Mouse (Mus musculus) neural tube, embryonic 13.5 days (tissue): ENCODE data around the gene Zdhhc7. TPM values are rescaled to one million over a fixed set of nuclear protein-coding genes. Genes with fewer than 3 reads are reported as not detected.
A peak's percentile ranks its signal among the peaks of the same experiment; 100 is the strongest.

ENCODE experiments used
- ATAC-seq: fragments of 200-750 bp; cut with Nextera tagmentation; 2 replicates; pipeline ENCODE4 v1.8.0; 2017; ENCODE audit warnings: low read depth, mild to moderate bottlenecking, moderate TSS enrichment, moderate library complexity
- H3K27ac ChIP-seq: fragments of 300-500 bp; sonication (generic); replicated peaks from 2 replicates; pipeline ENCODE4 v1.5.1; 2015; ENCODE audit warnings: moderate library complexity, mild to moderate bottlenecking, inconsistent platforms
- H3K27me3 ChIP-seq: fragments of 300-500 bp; sonication (generic); 2 replicates; pipeline ENCODE4 v1.6.1; 2015; ENCODE audit warnings: mild to moderate bottlenecking, inconsistent platforms
- H3K36me3 ChIP-seq: fragments of 300-500 bp; sonication (generic); 2 replicates; pipeline ENCODE4 v1.6.1; 2015; ENCODE audit warnings: mild to moderate bottlenecking, inconsistent platforms
- H3K4me1 ChIP-seq: fragments of 300-500 bp; sonication (generic); replicated peaks from 2 replicates; pipeline ENCODE4 v1.6.1; 2015; ENCODE audit warnings: inconsistent platforms
- H3K4me2 ChIP-seq: fragments of 300-500 bp; sonication (generic); 2 replicates; pipeline ENCODE4 v1.6.1; 2015; ENCODE audit warnings: inconsistent platforms, mild to moderate bottlenecking, moderate library complexity
- H3K4me3 ChIP-seq: fragments of 300-500 bp; sonication (generic); 2 replicates; pipeline ENCODE4 v1.5.1; 2015; ENCODE audit warnings: mild to moderate bottlenecking, inconsistent platforms
- H3K9ac ChIP-seq: fragments of 300-500 bp; sonication (generic); 2 replicates; pipeline ENCODE4 v1.6.1; 2015; ENCODE audit warnings: moderate library complexity, mild to moderate bottlenecking, inconsistent platforms
- H3K9me3 ChIP-seq: fragments of 300-500 bp; sonication (generic); 2 replicates; pipeline ENCODE4 v1.6.1; 2016; ENCODE audit warnings: inconsistent platforms
- WGBS: fragments of 180-500 bp; shearing (Covaris S2); methylation state at CpG from one replicate; pipeline ENCODE4 v1.1.7; 2015; 5-methylcytosine and 5-hydroxymethylcytosine counted together
- polyA plus RNA-seq: library from polyadenylated mRNA; unstranded; fragments of >200 nt; fragmentation: Nextera tagmentation; extraction: Ambion mirVana; gene quantifications from 2 replicates; pipeline ENCODE4 v1.2.1, GENCODE M21; 2015

The Zdhhc7 gene
- polyA plus RNA-seq, result 30.1 and 30.4 TPM in 2 replicates

DNA sequence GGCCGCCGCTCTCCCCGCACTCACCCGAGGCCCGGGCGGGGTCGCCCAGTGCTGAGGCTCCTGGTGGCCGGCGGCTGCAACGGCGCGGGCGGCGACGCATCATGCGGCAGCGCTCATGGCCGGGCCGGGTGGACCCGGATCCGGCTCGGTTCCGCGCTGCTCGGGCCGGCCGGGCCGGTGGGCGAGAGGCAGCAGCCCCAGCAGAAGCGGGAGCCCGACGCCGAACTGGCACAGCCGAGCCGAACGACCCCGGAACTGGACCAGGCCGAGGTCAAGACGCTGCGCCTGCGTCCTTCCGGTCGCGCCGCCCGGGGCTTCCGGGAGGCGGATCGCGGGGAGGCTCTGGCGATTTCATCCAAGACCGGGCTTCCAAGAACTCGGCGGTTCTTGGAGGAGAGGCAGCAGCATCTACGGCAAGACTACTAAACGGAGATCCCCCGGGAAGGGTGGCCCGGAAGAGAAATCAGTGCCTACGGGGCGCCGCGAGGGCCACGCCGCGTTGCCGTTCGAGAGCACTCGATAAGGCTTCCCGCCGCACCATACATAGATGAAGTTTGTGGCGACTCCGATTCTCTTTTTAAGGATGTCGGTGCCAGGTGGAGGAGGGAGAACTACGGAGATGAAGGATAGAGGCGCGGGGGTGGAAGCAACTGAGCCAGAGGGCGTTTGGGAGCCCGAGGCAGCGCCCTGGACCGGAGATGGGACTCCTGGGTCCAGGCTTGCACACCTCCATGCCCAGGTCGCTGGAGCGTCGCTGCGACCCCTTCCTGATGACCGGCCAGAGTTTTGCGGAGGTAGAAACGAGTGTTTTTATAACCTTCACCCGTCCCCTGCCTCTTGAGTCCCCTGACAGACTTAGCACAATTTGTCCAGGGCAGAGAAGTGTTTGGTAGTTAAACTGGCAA, at the start of gene Zdhhc7:
Gene Zdhhc7 (minus strand): TSS at position 415 of the 905 bp plus-strand sequence.
- Histone ChIP-seq H3K27ac (peak within 1 kb of the TSS; percentile 92), H3K4me3 (peak within 1 kb of the TSS; percentile 78)

DNA sequence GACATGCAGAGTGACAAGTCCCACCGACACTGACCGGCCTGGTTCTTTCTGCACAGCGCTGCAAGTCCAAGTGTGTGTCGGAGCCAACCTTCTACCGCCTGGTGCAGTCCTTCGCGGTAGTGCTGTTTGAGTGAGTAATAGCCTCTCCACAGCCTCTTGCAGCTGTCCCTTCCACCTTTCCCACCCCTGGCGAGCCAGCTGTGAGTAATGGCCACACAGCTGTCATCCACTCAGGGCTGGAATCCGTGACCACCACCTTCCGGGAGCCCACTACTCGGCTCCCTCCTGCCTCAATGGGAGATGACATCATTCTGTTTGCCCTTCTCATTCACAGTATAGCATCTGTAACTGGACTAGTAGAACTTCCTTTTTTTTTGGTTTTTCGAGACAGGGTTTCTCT, 48.7 kb upstream of the Zdhhc7 start:
- Histone ChIP-seq H3K4me2 (no peak overlapping the region), H3K9ac (no peak overlapping the region), H3K36me3 (peaks cover 46% of the 10 kb centered on the region), H3K27ac (no peak overlapping the region), H3K9me3 (no peaks in the 10 kb centered on the region), H3K4me1 (peaks cover 23% of the 10 kb centered on the region), H3K4me3 (no peak overlapping the region), H3K27me3 (no peaks in the 10 kb centered on the region)
- ATAC-seq, result no peak
- 63% methylated on average over 12 of the region's 12 CpGs for WGBS

More for the DNA sequence above, at the start of gene Zdhhc7:
- peak; percentile 68 for ATAC-seq
- Histone ChIP-seq H3K36me3 (0 out of 2 replicates have a peak, but pooled peaks cover 3% of the 10 kb centered on the region), H3K4me1 (peaks cover 32% of the 10 kb centered on the region), H3K4me2 (peak within 1 kb of the TSS; percentile 88), H3K27me3 (no peaks in the 10 kb centered on the region), H3K9ac (peak within 1 kb of the TSS; percentile 84), H3K9me3 (no peaks in the 10 kb centered on the region)
- WGBS, result under 1% methylated on average over 81 of the region's 88 CpGs

DNA sequence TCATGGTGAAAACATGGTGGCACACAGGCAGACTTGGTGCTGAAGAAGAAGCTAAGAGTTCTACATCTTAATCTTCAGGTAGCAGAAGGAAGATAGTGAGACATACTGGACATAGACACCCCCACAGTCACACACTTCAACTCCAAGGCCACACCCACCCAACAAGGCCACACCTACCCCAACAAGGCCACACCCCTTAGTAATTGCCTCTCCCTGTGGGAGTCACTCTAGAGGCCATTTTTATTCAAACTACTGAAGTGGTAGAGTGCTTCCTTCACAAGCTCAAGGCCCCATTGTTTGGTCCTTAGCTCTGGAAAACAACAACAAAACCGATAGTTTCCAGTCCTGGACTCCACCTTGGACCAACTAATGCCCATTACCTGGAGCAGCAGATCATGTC, 44.8 kb upstream of the Zdhhc7 start:
- ATAC-seq, result no peak
- peaks cover 23% of the 10 kb centered on the region; the same call in 1 of the 2 replicates for H3K36me3 ChIP-seq
- WGBS, result 80% methylated on average over 1 of the region's 1 CpGs

DNA sequence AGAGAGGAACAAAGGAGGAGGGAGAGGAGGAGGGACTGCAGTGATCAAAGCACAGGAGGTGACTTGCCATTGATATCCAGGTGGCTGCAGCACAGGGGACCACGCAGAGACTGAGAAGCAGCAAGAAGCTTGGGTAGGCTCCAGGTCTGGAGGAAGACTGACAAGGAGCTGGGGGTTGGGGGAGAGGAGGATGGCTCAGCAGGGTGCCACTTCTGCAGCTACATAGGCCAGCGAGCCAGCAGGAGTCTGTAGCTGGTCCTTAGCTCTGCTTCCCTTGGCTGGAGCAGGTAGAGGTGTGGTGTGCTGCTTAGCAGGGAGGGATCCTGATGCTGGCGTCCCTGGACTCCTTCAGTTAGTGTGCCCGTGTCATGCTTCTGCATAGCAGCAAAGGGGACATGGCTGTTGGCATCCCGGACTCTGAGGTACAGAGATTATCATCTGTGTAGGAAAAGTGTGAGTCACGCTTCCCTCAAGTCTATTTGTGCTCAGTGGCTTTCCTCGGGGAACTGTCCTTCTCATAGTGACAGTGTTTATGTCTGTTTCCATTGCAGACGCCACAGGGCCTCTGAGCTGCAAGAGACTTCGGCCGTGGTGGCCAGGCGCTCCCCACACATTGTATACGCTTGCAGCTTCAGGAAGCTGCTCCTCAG, 43.5 kb upstream of the Zdhhc7 start:
- Histone ChIP-seq H3K9me3 (no peaks in the 10 kb centered on the region), H3K27me3 (no peaks in the 10 kb centered on the region), H3K27ac (peak overlapping the region; percentile 75), H3K36me3 (peaks cover 13% of the 10 kb centered on the region; the same call in 1 of the 2 replicates), H3K4me2 (no peak overlapping the region), H3K4me3 (no peak overlapping the region), H3K4me1 (peaks cover 23% of the 10 kb centered on the region), H3K9ac (peak overlapping the region; percentile 45)
- ATAC-seq, result no peak
- WGBS, result 56% methylated on average over 12 of the region's 12 CpGs

More for the DNA sequence above, 44.8 kb upstream of the Zdhhc7 start:
- no peak overlapping the region for H3K27ac ChIP-seq
- no peak overlapping the region for H3K9ac ChIP-seq
- no peak overlapping the region for H3K4me3 ChIP-seq
- peaks cover 27% of the 10 kb centered on the region for H3K4me1 ChIP-seq
- no peak overlapping the region for H3K4me2 ChIP-seq
- no peaks in the 10 kb centered on the region for H3K9me3 ChIP-seq
- no peaks in the 10 kb centered on the region for H3K27me3 ChIP-seq

DNA sequence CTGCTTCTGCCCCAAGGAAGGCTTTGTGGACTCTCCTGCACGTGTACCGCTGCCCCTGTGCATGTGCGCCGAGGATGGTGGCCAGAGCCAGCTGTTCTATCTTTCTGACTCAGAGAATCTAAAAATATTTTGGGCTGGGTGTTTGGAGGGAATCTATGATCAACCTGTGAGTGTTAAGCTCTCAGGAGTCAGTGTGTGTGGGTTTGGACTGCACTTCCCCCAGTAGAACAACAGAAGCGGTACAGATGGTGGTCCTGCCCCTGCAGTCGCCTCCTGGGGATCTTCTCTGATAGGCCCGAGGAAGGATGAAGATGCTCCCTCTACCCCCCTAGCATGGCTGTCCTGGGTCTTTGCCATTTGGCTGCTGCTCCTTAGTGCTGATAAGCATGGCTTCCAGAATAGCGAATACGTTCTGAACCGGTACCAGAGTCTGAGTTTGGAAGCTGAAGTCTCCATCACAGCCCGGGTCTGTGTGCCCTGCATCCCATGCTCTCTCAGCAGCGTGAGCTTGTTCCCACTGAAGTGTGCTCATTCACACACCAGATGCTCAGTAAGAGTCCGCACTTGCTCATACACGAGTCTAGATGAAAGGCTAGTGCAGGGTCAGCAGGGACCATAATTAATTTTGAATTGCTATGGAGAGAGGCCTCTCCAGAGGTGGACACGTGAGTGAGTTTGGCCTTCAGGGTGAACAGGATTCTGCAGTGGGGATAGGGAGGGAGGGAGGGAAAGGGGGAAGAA, 42.8 kb upstream of the Zdhhc7 start:
- H3K27me3 ChIP-seq, result no peaks in the 10 kb centered on the region
- WGBS, result 59% methylated on average over 15 of the region's 15 CpGs
- H3K36me3 ChIP-seq, result peaks cover 13% of the 10 kb centered on the region; the same call in 1 of the 2 replicates
- H3K4me3 ChIP-seq, result no peak overlapping the region
- no peaks in the 10 kb centered on the region for H3K9me3 ChIP-seq
- no peak overlapping the region for H3K4me2 ChIP-seq
- H3K9ac ChIP-seq, result peak overlapping the region; percentile 45; the same call in 1 of the 2 replicates
- H3K27ac ChIP-seq, result peak overlapping the region; percentile 75
- peak; percentile 57; the same call in 1 of the 2 replicates for ATAC-seq
- H3K4me1 ChIP-seq, result peaks cover 23% of the 10 kb centered on the region

DNA sequence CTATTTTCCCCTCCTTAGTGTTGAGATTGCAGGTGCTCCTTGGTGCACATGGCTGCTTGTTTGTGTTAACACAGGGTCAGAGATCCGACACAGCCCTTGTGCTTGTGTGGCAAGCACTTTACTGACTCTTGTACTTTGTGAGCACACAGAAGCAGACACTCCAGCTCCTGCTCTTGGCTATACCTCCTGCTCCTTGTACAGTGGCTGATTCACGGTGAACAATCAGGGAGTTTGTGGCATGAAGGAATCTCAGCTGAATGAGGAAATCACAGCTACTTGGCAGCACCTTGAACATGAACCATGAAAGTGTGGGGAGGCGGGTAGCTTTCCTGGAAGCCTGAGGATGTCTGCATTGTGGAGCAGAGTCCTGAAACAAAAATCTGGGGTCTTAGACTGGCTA, 39.5 kb upstream of the Zdhhc7 start:
- H3K9me3 ChIP-seq, result no peaks in the 10 kb centered on the region

DNA sequence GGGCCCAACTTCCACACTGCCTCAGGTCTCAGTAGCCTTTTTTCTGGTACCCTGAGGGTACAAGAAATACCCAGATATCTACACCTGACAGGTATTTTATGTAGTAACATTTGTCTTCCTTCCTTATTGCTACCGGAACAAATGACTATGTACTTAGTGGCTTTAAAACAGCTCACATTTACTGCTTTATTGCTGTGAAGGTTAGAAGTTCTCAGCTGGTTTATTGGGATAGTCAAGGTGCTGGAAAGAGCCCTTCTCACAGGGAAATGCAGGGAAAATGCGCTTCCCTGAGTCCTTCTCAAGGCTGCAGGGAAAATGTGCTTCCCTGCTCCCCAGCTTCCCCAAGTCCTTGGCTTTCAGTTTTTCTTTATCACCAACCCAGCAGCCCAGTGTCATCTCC, 37.7 kb upstream of the Zdhhc7 start:
- WGBS, result 43% methylated on average over 2 of the region's 2 CpGs
- Histone ChIP-seq H3K9ac (no peak overlapping the region), H3K9me3 (no peaks in the 10 kb centered on the region), H3K36me3 (no peaks in the 10 kb centered on the region), H3K27ac (no peak overlapping the region), H3K4me2 (no peak overlapping the region), H3K4me3 (no peak overlapping the region), H3K27me3 (no peaks in the 10 kb centered on the region), H3K4me1 (peaks cover 14% of the 10 kb centered on the region)
- ATAC-seq, result no peak

More for the DNA sequence above, 39.5 kb upstream of the Zdhhc7 start:
- no peaks in the 10 kb centered on the region for H3K27me3 ChIP-seq
- H3K4me1 ChIP-seq, result peaks cover 27% of the 10 kb centered on the region
- H3K36me3 ChIP-seq, result 0 out of 2 replicates have a peak, but pooled peaks cover 3% of the 10 kb centered on the region
- no peak overlapping the region for H3K4me2 ChIP-seq
- no peak overlapping the region for H3K27ac ChIP-seq
- ATAC-seq, result no peak
- no peak overlapping the region for H3K9ac ChIP-seq
- WGBS, result 75% methylated on average over 3 of the region's 3 CpGs
- no peak overlapping the region for H3K4me3 ChIP-seq

DNA sequence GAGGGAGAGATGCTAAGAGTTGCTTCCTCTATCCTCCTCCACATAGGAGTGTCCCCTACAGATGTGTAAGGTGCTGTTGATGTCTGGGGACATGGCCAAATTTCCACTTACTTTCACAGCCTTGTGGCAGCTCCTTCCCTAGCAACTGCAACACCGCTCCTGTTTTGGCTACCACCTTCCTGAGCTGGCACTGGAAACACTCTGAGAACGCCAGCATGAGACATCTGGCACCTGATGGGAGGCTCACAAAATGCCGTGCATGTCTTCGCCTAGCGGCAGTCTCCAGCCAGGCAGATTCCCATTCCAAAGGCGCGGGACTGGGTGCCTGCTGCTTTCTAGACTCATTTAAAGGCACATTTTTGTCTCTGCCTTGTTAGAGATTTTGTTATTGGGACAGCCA, 35.3 kb upstream of the Zdhhc7 start:
- 47% methylated on average over 7 of the region's 7 CpGs for WGBS
- Histone ChIP-seq H3K27ac (no peak overlapping the region), H3K9ac (no peak overlapping the region), H3K4me1 (peaks cover 7% of the 10 kb centered on the region; the same call in 1 of the 2 replicates), H3K36me3 (no peaks in the 10 kb centered on the region), H3K27me3 (no peaks in the 10 kb centered on the region), H3K4me2 (no peak overlapping the region), H3K4me3 (no peak overlapping the region), H3K9me3 (no peaks in the 10 kb centered on the region)
- ATAC-seq, result no peak

DNA sequence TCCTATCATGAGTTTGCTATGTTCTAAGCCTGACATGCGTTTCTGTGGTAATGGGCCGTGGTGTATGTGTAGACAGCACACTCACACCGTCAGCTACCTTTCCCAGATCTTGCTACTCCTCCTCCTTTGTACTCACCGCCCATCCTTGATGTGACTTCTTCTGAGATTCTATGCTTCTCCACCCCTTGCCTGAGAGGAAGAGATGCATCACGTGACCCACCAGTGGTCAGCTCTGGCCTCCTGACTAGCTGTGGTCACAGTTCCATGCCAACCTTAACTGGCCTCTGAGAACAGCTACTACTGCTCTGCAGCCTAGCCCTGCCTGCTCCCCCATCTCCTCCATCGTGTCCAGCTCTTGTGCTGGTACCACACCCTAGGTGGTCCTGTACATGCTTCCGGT, 34.4 kb upstream of the Zdhhc7 start:
- no peak overlapping the region for H3K4me2 ChIP-seq
- 91% methylated on average over 7 of the region's 7 CpGs for WGBS
- no peak for ATAC-seq
- no peak overlapping the region for H3K9ac ChIP-seq
- peaks cover 4% of the 10 kb centered on the region; the same call in 1 of the 2 replicates for H3K4me1 ChIP-seq
- H3K27me3 ChIP-seq, result no peaks in the 10 kb centered on the region
- H3K27ac ChIP-seq, result no peak overlapping the region
- no peaks in the 10 kb centered on the region for H3K36me3 ChIP-seq
- H3K9me3 ChIP-seq, result no peaks in the 10 kb centered on the region
- no peak overlapping the region for H3K4me3 ChIP-seq

DNA sequence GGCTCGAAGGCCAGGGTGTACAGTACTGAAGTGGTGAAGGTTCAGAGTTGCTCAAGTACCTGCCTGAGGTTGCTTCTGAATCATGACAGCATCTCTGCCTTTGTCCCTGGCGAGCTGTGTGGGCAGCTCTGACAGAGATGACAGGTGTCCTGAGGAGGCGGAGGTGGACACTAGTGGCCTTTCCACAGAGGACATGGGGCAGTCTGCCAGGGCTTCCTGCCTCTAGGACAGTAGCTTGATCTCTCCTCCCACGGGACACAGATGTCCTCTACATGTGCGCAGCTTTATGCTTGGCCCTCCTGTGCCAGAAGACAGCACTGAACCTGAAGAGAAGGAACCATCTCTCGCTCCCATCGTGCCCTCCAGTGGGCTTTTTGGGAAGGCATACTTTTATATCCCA, 31.9 kb upstream of the Zdhhc7 start:
- Histone ChIP-seq H3K27me3 (no peaks in the 10 kb centered on the region), H3K36me3 (no peaks in the 10 kb centered on the region), H3K4me2 (no peak overlapping the region), H3K9ac (no peak overlapping the region), H3K27ac (no peak overlapping the region), H3K4me1 (peaks cover 10% of the 10 kb centered on the region), H3K9me3 (no peaks in the 10 kb centered on the region), H3K4me3 (no peak overlapping the region)
- ATAC-seq, result no peak
- 86% methylated on average over 7 of the region's 7 CpGs for WGBS

DNA sequence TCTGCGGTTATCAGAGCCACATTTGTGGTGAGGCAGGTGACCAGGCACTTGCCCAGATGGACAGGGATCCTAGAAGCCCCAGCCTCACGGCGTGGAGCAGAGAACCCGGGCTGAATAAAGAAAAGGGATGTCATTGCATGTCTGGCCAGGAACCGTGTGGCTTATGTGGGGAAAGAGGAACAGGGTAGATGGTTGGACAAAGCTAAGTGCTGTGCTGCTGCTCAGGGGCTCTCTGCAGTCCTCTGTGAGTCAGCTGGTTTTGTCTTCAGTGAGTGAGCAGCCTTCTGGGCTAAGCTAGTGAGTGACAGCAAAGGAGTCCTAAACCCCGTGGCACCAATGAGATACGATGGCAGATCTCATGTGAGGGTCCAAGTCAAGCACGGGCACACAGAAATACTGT, 29.9 kb upstream of the Zdhhc7 start:
- H3K4me1 ChIP-seq, result peaks cover 16% of the 10 kb centered on the region
- no peaks in the 10 kb centered on the region for H3K9me3 ChIP-seq
- H3K9ac ChIP-seq, result no peak overlapping the region
- no peak overlapping the region for H3K4me2 ChIP-seq
- no peak overlapping the region for H3K4me3 ChIP-seq
- H3K27me3 ChIP-seq, result no peaks in the 10 kb centered on the region
- 86% methylated on average over 8 of the region's 8 CpGs for WGBS
- no peaks in the 10 kb centered on the region for H3K36me3 ChIP-seq
- ATAC-seq, result no peak
- H3K27ac ChIP-seq, result no peak overlapping the region
